Mouse (Mus musculus) midbrain, postnatal 0 days (tissue): ENCODE measurements at regions not wholly inside any gene's neighbourhood (a gene's known extent, or its start where the extent isn't known, plus 50 kb on each side); places are given as distances from the start of the nearest gene placed in this dataset.

ENCODE experiments used
- ATAC-seq: fragments of 200-750 bp; cut with Nextera tagmentation; 2 replicates; pipeline ENCODE4 v1.8.0; 2017; ENCODE audit warnings: moderate number of reproducible peaks, mild to moderate bottlenecking, moderate TSS enrichment, moderate library complexity; ENCODE audit not compliant: low FRiP score
- DNase-seq: peaks from one replicate; pipeline ENCODE4 v3.0.0-alpha.2; 2015; ENCODE audit warnings: low spot score
- H3K27ac ChIP-seq: fragments of 300-500 bp; sonication (generic); 2 replicates; pipeline ENCODE4 v1.5.1; 2014; ENCODE audit warnings: low read depth, mild to moderate bottlenecking, low read length, mixed read lengths
- H3K27me3 ChIP-seq: fragments of 300-500 bp; sonication (generic); 2 replicates; pipeline ENCODE4 v1.6.1; 2014; ENCODE audit warnings: low read length, control low read depth, mixed read lengths; ENCODE audit not compliant: insufficient read depth
- H3K36me3 ChIP-seq: fragments of 300-500 bp; sonication (generic); 2 replicates; pipeline ENCODE4 v1.6.1; 2014; ENCODE audit warnings: low read length, control low read depth, mixed read lengths; ENCODE audit not compliant: insufficient read depth
- H3K4me1 ChIP-seq: fragments of 300-500 bp; sonication (generic); 2 replicates; pipeline ENCODE4 v1.6.1; 2014; ENCODE audit warnings: mild to moderate bottlenecking, control low read depth, antibody characterized with exemption, low read length, mixed read lengths; ENCODE audit not compliant: insufficient read depth
- H3K4me2 ChIP-seq: fragments of 300-500 bp; sonication (generic); 2 replicates; pipeline ENCODE4 v1.6.1; 2014; ENCODE audit warnings: low read depth, mild to moderate bottlenecking, low read length, mixed read lengths; ENCODE audit not compliant: poor library complexity, severe bottlenecking
- H3K4me3 ChIP-seq: fragments of 300-500 bp; sonication (generic); 2 replicates; pipeline ENCODE4 v1.5.1; 2014; ENCODE audit warnings: low read depth, mild to moderate bottlenecking, low read length, moderate library complexity
- H3K9ac ChIP-seq: fragments of 300-500 bp; sonication (generic); replicated peaks from 2 replicates; pipeline ENCODE4 v1.6.1; 2014; ENCODE audit warnings: mild to moderate bottlenecking, low read length, moderate library complexity, mixed read lengths; ENCODE audit not compliant: poor library complexity, severe bottlenecking
- H3K9me3 ChIP-seq: fragments of 300-500 bp; sonication (generic); 2 replicates; pipeline ENCODE4 v1.6.1; 2016; ENCODE audit warnings: low read length, control low read depth
- CTCF ChIP-seq: IDR thresholded peaks from 2 replicates; pipeline ENCODE4 v1.5.1; 2016; ENCODE audit warnings: antibody characterized with exemption, mild to moderate bottlenecking
- WGBS: fragments of 180-500 bp; shearing (Covaris S2); extraction: QIAGEN DNeasy Blood & Tissue Kit; methylation state at CpG from one replicate; pipeline ENCODE4 v1.1.7; 2014; 5-methylcytosine and 5-hydroxymethylcytosine counted together

DNA sequence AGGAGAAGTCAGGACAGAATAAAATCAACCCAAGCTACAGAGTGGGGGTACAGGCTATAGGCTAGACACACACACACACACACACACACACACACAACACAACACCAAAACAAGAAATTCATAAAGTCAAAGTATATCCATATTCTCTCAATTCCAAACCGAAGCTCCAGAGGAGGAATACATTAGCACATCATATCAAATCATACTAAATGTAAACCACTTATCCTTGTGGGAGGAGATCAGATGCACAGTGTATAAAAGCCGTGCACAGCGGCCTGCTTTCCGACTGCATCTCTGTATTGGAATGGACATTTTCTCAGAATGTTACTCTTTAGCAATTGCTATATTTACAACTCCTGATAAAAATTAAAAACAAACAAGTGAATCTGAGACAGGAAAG, 427.9 kb downstream of the Efnb2 start:
- no peak overlapping the region for H3K9ac ChIP-seq
- H3K4me2 ChIP-seq: no peak overlapping the region
- ATAC-seq: no peak
- no peaks in the 10 kb centered on the region for H3K36me3 ChIP-seq
- no peak for DNase-seq
- no peak overlapping the region for H3K4me3 ChIP-seq
- no peaks in the 10 kb centered on the region for H3K27me3 ChIP-seq
- TF ChIP-seq CTCF: no peak
- WGBS: 78% methylated on average over 4 of the region's 4 CpGs
- H3K4me1 ChIP-seq: no peaks in the 10 kb centered on the region
- H3K9me3 ChIP-seq: no peaks in the 10 kb centered on the region
- no peak overlapping the region for H3K27ac ChIP-seq

DNA sequence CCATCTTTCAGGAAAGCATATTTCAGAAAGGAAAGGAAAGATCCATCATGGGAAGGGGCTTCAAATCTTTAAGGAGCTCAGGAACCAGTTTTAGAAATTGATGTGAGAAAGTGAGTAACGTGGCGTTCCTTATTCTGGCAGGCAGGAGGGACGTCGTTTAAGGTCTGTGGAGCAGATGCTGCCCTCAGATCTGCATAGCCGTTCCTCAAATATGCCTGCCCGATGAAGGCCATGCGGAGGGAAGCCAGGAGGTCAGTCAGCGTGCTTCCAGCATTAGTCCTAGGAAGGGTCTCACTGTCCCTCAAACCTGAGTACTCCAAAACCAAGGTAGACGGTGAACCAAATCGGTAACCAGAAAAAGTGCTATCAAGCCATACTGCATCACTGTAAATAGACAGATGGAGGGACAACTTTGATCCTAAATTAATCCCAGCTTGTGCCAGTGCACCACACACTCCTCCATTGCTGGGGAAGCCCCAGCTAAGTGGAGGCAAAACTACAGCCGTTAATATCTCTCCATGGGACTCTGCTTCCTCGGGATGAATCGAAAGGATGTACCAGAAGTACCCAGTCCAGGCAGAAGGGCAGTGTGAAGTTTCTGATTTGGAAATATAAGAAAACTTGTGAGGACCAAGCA, 428.9 kb downstream of the Efnb2 start:
- H3K27me3 ChIP-seq: no peaks in the 10 kb centered on the region
- no peaks in the 10 kb centered on the region for H3K36me3 ChIP-seq
- no peak overlapping the region for H3K4me2 ChIP-seq
- no peak overlapping the region for H3K4me3 ChIP-seq
- ATAC-seq (no peak), DNase-seq (peak; percentile 8)
- 56% methylated on average over 13 of the region's 13 CpGs for WGBS
- no peak overlapping the region for H3K9ac ChIP-seq
- H3K4me1 ChIP-seq: no peaks in the 10 kb centered on the region
- H3K9me3 ChIP-seq: no peaks in the 10 kb centered on the region
- no peak for TF ChIP-seq CTCF
- H3K27ac ChIP-seq: 0 out of 2 replicates have a peak overlapping the region, but pooled peaks have one; percentile 27

GRCm38 (mm10) chr8:8231308-8231985, 429.6 kb downstream of the Efnb2 start:
- H3K9ac ChIP-seq: no peak overlapping the region
- H3K36me3 ChIP-seq: no peaks in the 10 kb centered on the region
- TF ChIP-seq CTCF: no peak
- H3K4me2 ChIP-seq: no peak overlapping the region
- ATAC-seq: peak; percentile 31; the same call in 1 of the 2 replicates
- WGBS: 42% methylated on average over 6 of the region's 6 CpGs
- no peaks in the 10 kb centered on the region for H3K4me1 ChIP-seq
- no peak overlapping the region for H3K4me3 ChIP-seq
- no peaks in the 10 kb centered on the region for H3K27me3 ChIP-seq
- peak; percentile 83 for DNase-seq
- 0 out of 2 replicates have a peak overlapping the region, but pooled peaks have one; percentile 27 for H3K27ac ChIP-seq
- H3K9me3 ChIP-seq: no peaks in the 10 kb centered on the region

- DNase-seq (no peak), ATAC-seq (no peak)
- no peaks in the 10 kb centered on the region for H3K4me1 ChIP-seq
- WGBS: 84% methylated on average over 2 of the region's 2 CpGs
- H3K27me3 ChIP-seq: no peaks in the 10 kb centered on the region; the same call in 1 of the 2 replicates
- H3K9me3 ChIP-seq: no peaks in the 10 kb centered on the region
- H3K4me2 ChIP-seq: no peak overlapping the region
- no peak overlapping the region for H3K9ac ChIP-seq
- H3K36me3 ChIP-seq: no peaks in the 10 kb centered on the region
- H3K27ac ChIP-seq: no peak overlapping the region
- H3K4me3 ChIP-seq: no peak overlapping the region
- no peak for TF ChIP-seq CTCF
These were observed 435.0 kb downstream of the Efnb2 start for GRCm38 (mm10) chr8:8225994-8226393.

DNA sequence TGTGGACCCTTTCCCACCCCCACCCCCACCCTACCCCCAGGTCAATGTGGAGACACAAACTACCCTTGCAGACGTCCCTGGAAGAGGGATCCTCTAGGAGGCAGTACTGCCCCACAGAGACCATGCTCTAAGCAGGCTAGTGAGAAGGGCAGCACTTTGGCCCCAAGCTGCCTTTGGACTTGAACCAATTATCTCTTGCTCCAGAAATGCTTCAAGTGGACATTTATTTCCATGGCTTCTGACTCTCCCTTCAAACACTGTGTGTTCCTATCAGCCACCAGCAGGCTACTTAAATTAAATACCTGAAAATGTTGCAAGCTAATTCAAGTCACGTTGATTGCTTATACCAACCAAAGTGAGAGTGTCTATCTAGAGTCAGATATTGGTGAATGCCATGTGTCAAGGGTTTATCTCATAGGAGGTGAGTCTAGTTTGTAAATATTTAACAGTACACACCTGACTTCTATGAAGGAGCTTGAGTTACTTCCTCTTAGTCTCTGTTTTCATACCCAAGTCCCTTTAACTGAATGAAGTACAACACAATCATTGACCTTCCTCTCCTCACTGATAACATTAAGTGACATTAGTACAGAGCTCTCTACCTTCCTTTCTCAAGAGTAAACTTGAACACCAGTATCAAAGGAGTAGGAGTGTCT, 435.7 kb downstream of the Efnb2 start:
- DNase-seq (peak; percentile 53), ATAC-seq (no peak)
- Histone ChIP-seq H3K4me1 (no peaks in the 10 kb centered on the region), H3K36me3 (no peaks in the 10 kb centered on the region), H3K9ac (no peak overlapping the region), H3K27me3 (no peaks in the 10 kb centered on the region; the same call in 1 of the 2 replicates), H3K4me3 (no peak overlapping the region), H3K27ac (no peak overlapping the region), H3K4me2 (no peak overlapping the region), H3K9me3 (no peaks in the 10 kb centered on the region)
- TF ChIP-seq CTCF: peak; percentile 33
- WGBS: 60% methylated on average over 2 of the region's 2 CpGs
